Mouse (Mus musculus) stomach, embryonic 15.5 days (tissue): ENCODE measurements around the gene Fdx1l. TPM values are rescaled to one million over a fixed set of nuclear protein-coding genes. Genes with fewer than 3 reads are reported as not detected.

Experiments used
- ATAC-seq: fragments of 200-750 bp; cut with Nextera tagmentation; 2 replicates; pipeline ENCODE4 v1.8.0; 2017; ENCODE audit warnings: low read depth, moderate number of reproducible peaks, moderate TSS enrichment; ENCODE audit not compliant: insufficient read depth, low FRiP score
- H3K27ac ChIP-seq: fragments of 300-500 bp; sonication (generic); 2 replicates; pipeline ENCODE4 v1.5.1; 2015; ENCODE audit warnings: mild to moderate bottlenecking, inconsistent platforms
- H3K27me3 ChIP-seq: fragments of 300-500 bp; sonication (generic); replicated peaks from 2 replicates; pipeline ENCODE4 v1.6.1; 2015; ENCODE audit warnings: inconsistent platforms
- H3K36me3 ChIP-seq: fragments of 300-500 bp; sonication (generic); 2 replicates; pipeline ENCODE4 v1.6.1; 2015; ENCODE audit warnings: inconsistent platforms
- H3K4me1 ChIP-seq: fragments of 300-500 bp; sonication (generic); 2 replicates; pipeline ENCODE4 v1.6.1; 2015; ENCODE audit warnings: inconsistent platforms
- H3K4me2 ChIP-seq: fragments of 300-500 bp; sonication (generic); 2 replicates; pipeline ENCODE4 v1.6.1; 2015; ENCODE audit warnings: mild to moderate bottlenecking, inconsistent platforms
- H3K4me3 ChIP-seq: fragments of 300-500 bp; sonication (generic); replicated peaks from 2 replicates; pipeline ENCODE4 v1.5.1; 2015; ENCODE audit warnings: inconsistent platforms
- H3K9ac ChIP-seq: fragments of 300-500 bp; sonication (generic); 2 replicates; pipeline ENCODE4 v1.6.1; 2015; ENCODE audit warnings: inconsistent platforms
- H3K9me3 ChIP-seq: fragments of 300-500 bp; sonication (generic); 2 replicates; pipeline ENCODE4 v1.6.1; 2016; ENCODE audit warnings: inconsistent platforms
- WGBS: fragments of 180-500 bp; shearing (Covaris S2); methylation state at CpG from one replicate; pipeline ENCODE4 v1.1.7; 2015; 5-methylcytosine and 5-hydroxymethylcytosine counted together
- polyA plus RNA-seq: library from polyadenylated mRNA; unstranded; fragments of >200 nt; fragmentation: Nextera tagmentation; extraction: Ambion mirVana; gene quantifications from 2 replicates; pipeline ENCODE4 v1.2.1, GENCODE M21; 2015

Gene Fdx1l
- polyA plus RNA-seq, 1 experiment from 2014 or later, result 57.6 TPM

DNA sequence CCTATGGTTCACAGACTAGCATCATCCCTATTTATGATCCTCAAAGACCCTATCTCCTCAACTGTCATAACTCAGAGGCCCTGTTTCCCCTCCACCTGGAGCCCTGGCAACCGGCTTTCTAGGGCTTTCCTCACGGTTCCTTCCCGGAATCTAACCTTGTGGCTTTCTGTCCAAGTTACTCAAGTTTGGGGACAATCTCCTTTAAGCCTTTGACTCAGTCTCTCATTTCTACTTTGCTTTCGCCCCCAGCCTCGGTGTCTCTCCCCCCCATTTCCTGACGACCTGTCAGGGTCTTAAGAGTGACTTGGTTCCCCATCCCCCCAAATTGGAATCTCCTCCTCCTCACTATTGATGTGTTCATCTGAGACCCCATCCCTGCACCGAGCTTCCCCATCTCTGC is 40.9 kb downstream of the Fdx1l start:
- H3K9ac ChIP-seq, result peak overlapping the region; percentile 26; the same call in 1 of the 2 replicates
- peak overlapping the region; percentile 98 for H3K4me2 ChIP-seq
- H3K36me3 ChIP-seq, result no peaks in the 10 kb centered on the region
- peaks cover 49% of the 10 kb centered on the region for H3K4me1 ChIP-seq
- H3K27ac ChIP-seq, result no peak overlapping the region
- H3K27me3 ChIP-seq, result peaks cover 66% of the 10 kb centered on the region
- H3K4me3 ChIP-seq, result peak overlapping the region; percentile 54
- WGBS, result 6% methylated on average over 7 of the region's 7 CpGs
- ATAC-seq, result no peak
- no peaks in the 10 kb centered on the region for H3K9me3 ChIP-seq

GRCm38 (mm10) chr9:21031896-21032351 is 41.5 kb downstream of the Fdx1l start, which contains the start of gene Icam5:
Gene Icam5 (plus strand): TSS chr9:21032073.
- peaks cover 44% of the 10 kb centered on the region for H3K4me1 ChIP-seq
- H3K9ac ChIP-seq, result peak within 1 kb of the TSS; percentile 26; the same call in 1 of the 2 replicates
- no peaks in the 10 kb centered on the region for H3K9me3 ChIP-seq
- under 1% methylated on average over 35 of the region's 35 CpGs for WGBS
- H3K4me3 ChIP-seq, result peak within 1 kb of the TSS; percentile 54
- no peaks in the 10 kb centered on the region for H3K36me3 ChIP-seq
- H3K27me3 ChIP-seq, result peaks cover 63% of the 10 kb centered on the region
- H3K27ac ChIP-seq, result peak within 1 kb of the TSS; percentile 55; the same call in 1 of the 2 replicates
- no peak for ATAC-seq
- H3K4me2 ChIP-seq, result peak within 1 kb of the TSS; percentile 98

- peak overlapping the region; percentile 55; the same call in 1 of the 2 replicates for H3K27ac ChIP-seq
- H3K4me2 ChIP-seq, result peak overlapping the region; percentile 98
- no peaks in the 10 kb centered on the region for H3K36me3 ChIP-seq
- H3K4me3 ChIP-seq, result peak overlapping the region; percentile 54
- H3K27me3 ChIP-seq, result peaks cover 57% of the 10 kb centered on the region
- WGBS, result under 1% methylated on average over 36 of the region's 36 CpGs
- no peak overlapping the region; the same call in 1 of the 2 replicates for H3K9ac ChIP-seq
- no peak; the same call in 1 of the 2 replicates for ATAC-seq
- H3K9me3 ChIP-seq, result no peaks in the 10 kb centered on the region
- peaks cover 44% of the 10 kb centered on the region for H3K4me1 ChIP-seq
Measured at GRCm38 (mm10) chr9:21031251-21031895, 42.0 kb downstream of the Fdx1l start.

- H3K27ac ChIP-seq, result peak overlapping the region; percentile 55; the same call in 1 of the 2 replicates
- no peaks in the 10 kb centered on the region for H3K9me3 ChIP-seq
- peak; percentile 73; the same call in 1 of the 2 replicates for ATAC-seq
- peaks cover 52% of the 10 kb centered on the region for H3K27me3 ChIP-seq
- peaks cover 44% of the 10 kb centered on the region for H3K4me1 ChIP-seq
- H3K9ac ChIP-seq, result no peak overlapping the region
- WGBS, result 0% methylated on average over 13 of the region's 13 CpGs
- peak overlapping the region; percentile 98 for H3K4me2 ChIP-seq
- H3K36me3 ChIP-seq, result no peaks in the 10 kb centered on the region
- H3K4me3 ChIP-seq, result peak overlapping the region; percentile 54
Measured at GRCm38 (mm10) chr9:21030781-21031250, 42.6 kb downstream of the Fdx1l start.

DNA sequence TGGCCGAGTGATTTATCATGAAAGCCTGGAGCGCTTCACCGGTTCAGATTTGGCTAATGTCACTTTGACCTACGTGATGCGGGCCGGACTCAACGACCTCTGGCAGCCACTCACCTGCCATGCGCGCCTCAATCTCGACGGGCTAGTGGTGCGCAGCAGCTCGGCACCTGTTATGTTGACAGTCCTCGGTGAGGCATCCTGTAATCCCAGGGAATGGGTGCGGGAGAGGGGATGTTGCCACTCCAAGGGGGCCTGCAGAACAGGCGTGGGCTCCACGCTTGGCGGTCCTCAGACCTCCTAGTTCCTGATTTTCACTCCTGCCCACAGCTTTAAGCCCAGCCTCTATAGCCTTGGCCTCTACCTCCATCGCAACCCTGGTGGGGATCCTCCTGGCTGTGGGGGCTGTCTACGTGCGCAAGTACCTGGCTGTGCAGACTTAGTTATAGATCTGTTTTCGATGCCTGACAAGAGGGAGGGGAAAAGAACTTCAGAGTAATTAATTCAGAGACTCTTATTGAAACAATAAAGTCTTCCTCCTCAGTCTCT is 43.3 kb downstream of the Fdx1l start:
- H3K36me3 ChIP-seq, result no peaks in the 10 kb centered on the region
- no peaks in the 10 kb centered on the region for H3K9me3 ChIP-seq
- no peak overlapping the region for H3K27ac ChIP-seq
- ATAC-seq, result no peak
- H3K4me2 ChIP-seq, result peak overlapping the region; percentile 98
- peaks cover 44% of the 10 kb centered on the region for H3K4me1 ChIP-seq
- WGBS, result 24% methylated on average over 22 of the region's 22 CpGs
- H3K27me3 ChIP-seq, result peaks cover 45% of the 10 kb centered on the region
- peak overlapping the region; percentile 54 for H3K4me3 ChIP-seq
- H3K9ac ChIP-seq, result no peak overlapping the region

- no peaks in the 10 kb centered on the region for H3K36me3 ChIP-seq
- H3K27ac ChIP-seq, result peak within 1 kb of the TSS; percentile 23; the same call in 1 of the 2 replicates
- peaks cover 39% of the 10 kb centered on the region for H3K4me1 ChIP-seq
- H3K9me3 ChIP-seq, result no peaks in the 10 kb centered on the region
- H3K27me3 ChIP-seq, result peaks cover 38% of the 10 kb centered on the region
- peak within 1 kb of the TSS; percentile 54 for H3K4me3 ChIP-seq
- H3K9ac ChIP-seq, result no peak within 1 kb of the TSS
- peak; percentile 66; the same call in 1 of the 2 replicates for ATAC-seq
- 2% methylated on average over 37 of the region's 37 CpGs for WGBS
- H3K4me2 ChIP-seq, result peak within 1 kb of the TSS; percentile 98
Measured at GRCm38 (mm10) chr9:21029291-21030054, 43.9 kb downstream of the Fdx1l start, which contains the start of gene Icam4. Gene Icam4 (plus strand): TSS chr9:21029373.

GRCm38 (mm10) chr9:21028560-21029110 is 44.8 kb downstream of the Fdx1l start:
- ATAC-seq, result no peak
- H3K9ac ChIP-seq, result no peak overlapping the region
- peaks cover 38% of the 10 kb centered on the region for H3K4me1 ChIP-seq
- 68% methylated on average over 6 of the region's 6 CpGs for WGBS
- no peak overlapping the region for H3K4me2 ChIP-seq
- no peak overlapping the region for H3K4me3 ChIP-seq
- no peak overlapping the region for H3K27ac ChIP-seq
- H3K27me3 ChIP-seq, result peaks cover 33% of the 10 kb centered on the region
- H3K36me3 ChIP-seq, result no peaks in the 10 kb centered on the region
- H3K9me3 ChIP-seq, result no peaks in the 10 kb centered on the region

DNA sequence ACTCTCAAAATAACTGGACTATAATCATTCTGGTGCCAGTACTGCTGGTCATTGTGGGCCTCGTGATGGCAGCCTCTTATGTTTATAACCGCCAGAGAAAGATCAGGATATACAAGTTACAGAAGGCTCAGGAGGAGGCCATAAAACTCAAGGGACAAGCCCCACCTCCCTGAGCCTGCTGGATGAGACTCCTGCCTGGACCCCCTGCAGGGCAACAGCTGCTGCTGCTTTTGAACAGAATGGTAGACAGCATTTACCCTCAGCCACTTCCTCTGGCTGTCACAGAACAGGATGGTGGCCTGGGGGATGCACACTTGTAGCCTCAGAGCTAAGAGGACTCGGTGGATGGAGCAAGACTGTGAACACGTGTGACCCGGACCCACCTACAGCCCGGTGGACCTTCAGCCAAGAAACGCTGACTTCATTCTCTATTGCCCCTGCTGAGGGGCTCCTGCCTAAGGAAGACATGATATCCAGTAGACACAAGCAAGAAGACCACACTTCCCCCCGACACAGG is 45.6 kb downstream of the Fdx1l start:
- peaks cover 25% of the 10 kb centered on the region for H3K27me3 ChIP-seq
- WGBS, result 62% methylated on average over 8 of the region's 8 CpGs

DNA sequence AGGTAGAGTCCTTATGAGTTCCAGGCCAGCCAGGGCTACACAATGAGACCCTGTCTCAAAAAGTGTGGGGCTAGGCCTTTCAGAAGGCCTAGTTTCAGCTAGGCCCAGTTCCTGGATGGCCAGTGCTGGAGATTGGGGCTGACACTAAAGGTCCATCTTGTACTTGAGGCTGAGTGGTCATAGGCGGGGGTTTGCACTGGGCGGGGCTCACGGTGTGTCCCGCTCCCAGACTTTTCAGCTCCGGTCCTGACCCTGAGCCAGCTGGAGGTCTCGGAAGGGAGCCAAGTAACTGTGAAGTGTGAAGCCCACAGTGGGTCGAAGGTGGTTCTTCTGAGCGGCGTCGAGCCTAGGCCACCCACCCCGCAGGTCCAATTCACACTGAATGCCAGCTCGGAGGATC is 46.6 kb downstream of the Fdx1l start:
- H3K9me3 ChIP-seq, result no peaks in the 10 kb centered on the region
- peaks cover 25% of the 10 kb centered on the region for H3K4me1 ChIP-seq
- 78% methylated on average over 12 of the region's 12 CpGs for WGBS
- no peak overlapping the region for H3K27ac ChIP-seq
- no peaks in the 10 kb centered on the region for H3K36me3 ChIP-seq
- H3K9ac ChIP-seq, result no peak overlapping the region
- peaks cover 15% of the 10 kb centered on the region for H3K27me3 ChIP-seq
- H3K4me3 ChIP-seq, result no peak overlapping the region
- ATAC-seq, result no peak
- H3K4me2 ChIP-seq, result no peak overlapping the region

More for the DNA sequence above, 45.6 kb downstream of the Fdx1l start:
- Histone ChIP-seq H3K4me1 (peaks cover 35% of the 10 kb centered on the region), H3K9ac (no peak overlapping the region), H3K4me3 (no peak overlapping the region), H3K4me2 (no peak overlapping the region), H3K27ac (no peak overlapping the region), H3K9me3 (no peaks in the 10 kb centered on the region), H3K36me3 (no peaks in the 10 kb centered on the region)
- no peak for ATAC-seq

GRCm38 (mm10) chr9:21025258-21025810 is 48.1 kb downstream of the Fdx1l start:
- no peaks in the 10 kb centered on the region for H3K36me3 ChIP-seq
- no peak for ATAC-seq
- 55% methylated on average over 19 of the region's 19 CpGs for WGBS
- 0 out of 2 replicates have a peak overlapping the region, but pooled peaks have one; percentile 5 for H3K4me3 ChIP-seq
- H3K9ac ChIP-seq, result no peak overlapping the region
- H3K27ac ChIP-seq, result peak overlapping the region; percentile 57; the same call in 1 of the 2 replicates
- H3K4me2 ChIP-seq, result peak overlapping the region; percentile 33
- peaks cover 15% of the 10 kb centered on the region for H3K4me1 ChIP-seq
- H3K9me3 ChIP-seq, result no peaks in the 10 kb centered on the region
- H3K27me3 ChIP-seq, result peaks cover 11% of the 10 kb centered on the region

- WGBS, result 85% methylated on average over 1 of the region's 1 CpGs
- Histone ChIP-seq H3K27me3 (0 out of 2 replicates have a peak, but pooled peaks cover 3% of the 10 kb centered on the region), H3K4me1 (no peaks in the 10 kb centered on the region), H3K27ac (no peak overlapping the region), H3K36me3 (no peaks in the 10 kb centered on the region), H3K4me3 (no peak overlapping the region), H3K9me3 (no peaks in the 10 kb centered on the region), H3K9ac (no peak overlapping the region), H3K4me2 (no peak overlapping the region)
- no peak for ATAC-seq
Measured at GRCm38 (mm10) chr9:21022726-21023125, 50.7 kb downstream of the Fdx1l start.
